Mouse (Mus musculus) spleen, adult 12 weeks (tissue): ENCODE results near the gene Ttyh3.
"Not testable (repeated sequence)": the region's sequence is repeated elsewhere in the genome, so short reads cannot be mapped to it uniquely, and the experiment has no call there.

Source experiments
- DNase-seq: peaks from one replicate; pipeline ENCODE4 v3.0.0; 2022; ENCODE audit warnings: low spot score

The Ttyh3 gene

DNA sequence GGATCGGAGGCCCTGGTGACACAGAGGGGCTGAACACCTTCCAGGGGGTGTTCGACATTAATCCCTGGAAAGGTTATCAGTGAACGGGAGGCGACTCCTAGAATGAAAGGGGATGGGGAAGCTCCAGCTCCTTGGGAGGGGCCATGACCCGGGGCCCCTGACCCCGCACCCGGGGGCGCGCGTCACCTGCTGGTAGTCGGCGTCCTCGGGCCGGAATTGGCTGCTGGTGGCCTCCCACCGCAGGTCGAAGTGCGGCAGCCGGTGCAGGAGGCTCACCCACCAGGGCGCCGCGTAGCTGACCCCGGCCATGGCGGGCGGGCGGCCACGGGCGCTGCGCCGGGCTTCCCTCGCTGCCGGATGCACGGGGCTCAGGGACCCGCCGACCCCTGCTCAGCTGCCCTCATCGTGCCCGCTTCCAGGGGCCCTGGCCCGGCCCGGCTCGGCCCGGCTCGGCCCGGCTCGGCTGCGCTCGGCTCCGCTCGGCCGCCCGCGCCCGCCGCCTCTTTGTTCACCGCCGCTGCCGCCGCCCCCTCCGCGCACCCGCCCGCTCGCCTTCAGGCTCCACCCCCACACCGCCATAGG lies at the start of gene Ttyh3:
Gene Ttyh3 (minus strand): TSS at position 513 of the 582 bp plus-strand sequence.
- no peak for DNase-seq

DNA sequence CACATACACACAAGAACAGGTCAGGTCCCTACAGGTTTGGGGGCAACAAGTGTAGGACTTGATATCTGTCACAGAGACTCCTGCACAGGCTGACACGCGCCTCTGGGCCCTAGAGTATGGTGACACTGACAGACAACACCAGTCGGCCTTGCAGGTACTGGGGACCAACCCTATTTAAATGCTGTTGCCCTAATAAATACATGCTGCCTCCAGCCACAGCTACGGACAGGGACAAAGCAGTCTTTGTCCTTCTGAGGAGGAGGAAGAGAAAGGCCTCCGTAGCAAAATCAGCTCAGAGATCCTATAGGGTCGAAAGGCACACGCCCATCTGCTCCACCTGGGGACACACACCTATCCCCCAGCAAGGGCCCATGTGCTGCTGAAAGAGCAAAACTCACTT lies 47.2 kb upstream of the Ttyh3 start:
- no peak for DNase-seq

DNA sequence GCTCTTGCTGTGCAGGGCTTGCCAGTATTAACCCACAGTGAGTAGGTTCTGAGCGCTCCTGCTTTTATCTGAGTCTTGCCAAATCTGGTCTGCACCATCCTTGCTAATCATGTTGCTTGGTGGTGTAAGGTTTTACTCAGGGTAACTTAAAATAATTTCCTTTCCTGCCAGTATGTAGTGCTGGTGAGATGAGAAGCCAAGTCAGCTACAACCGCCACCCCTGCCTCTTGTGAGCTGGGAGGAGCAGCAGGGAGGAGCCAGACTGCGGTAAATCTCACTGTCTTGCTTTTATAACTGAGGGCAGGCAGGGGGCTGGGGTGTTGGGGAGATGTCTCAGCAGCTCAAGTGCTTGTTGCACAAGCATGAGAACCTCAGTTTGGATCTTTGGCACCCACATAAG lies 39.6 kb upstream of the Ttyh3 start:
- DNase-seq = no peak

DNA sequence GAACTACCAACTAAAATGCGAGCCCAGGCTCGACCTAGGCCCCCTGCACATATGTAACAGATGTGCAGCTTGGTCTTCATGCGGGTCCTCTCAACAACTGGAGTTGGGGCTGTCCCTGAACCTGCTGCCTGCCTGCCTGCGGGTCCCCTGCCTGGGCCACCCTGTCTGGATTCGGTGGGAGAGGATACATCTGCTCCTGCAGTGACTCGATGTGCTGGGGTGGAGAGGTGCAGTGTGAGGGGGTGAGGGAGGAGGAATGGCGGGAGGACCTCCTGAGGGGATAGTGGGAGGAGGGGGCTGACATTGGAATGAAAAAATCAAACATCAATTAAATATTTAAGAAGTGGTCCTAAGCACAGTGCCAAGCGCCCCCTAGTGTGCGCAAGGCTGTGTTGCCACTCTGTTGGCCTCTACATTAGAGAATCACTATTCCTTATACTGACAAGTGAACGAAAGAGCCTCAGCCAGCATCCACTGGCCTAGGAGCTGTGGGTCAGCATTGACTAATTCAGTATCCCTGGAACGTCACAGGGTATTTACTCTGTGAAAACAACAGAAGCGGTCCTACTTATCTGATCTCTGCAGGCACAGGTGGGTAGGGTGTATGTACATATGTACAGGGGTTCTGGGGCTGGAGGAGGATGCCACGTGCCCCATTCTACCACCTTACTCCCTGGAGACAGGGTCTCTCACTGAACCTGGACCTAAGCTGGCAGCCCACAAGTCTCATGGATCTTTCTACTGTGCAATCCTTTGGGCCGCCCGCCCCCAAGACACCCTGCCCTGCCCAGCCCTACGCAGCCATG lies 35.7 kb upstream of the Ttyh3 start:
- no peak for DNase-seq

DNA sequence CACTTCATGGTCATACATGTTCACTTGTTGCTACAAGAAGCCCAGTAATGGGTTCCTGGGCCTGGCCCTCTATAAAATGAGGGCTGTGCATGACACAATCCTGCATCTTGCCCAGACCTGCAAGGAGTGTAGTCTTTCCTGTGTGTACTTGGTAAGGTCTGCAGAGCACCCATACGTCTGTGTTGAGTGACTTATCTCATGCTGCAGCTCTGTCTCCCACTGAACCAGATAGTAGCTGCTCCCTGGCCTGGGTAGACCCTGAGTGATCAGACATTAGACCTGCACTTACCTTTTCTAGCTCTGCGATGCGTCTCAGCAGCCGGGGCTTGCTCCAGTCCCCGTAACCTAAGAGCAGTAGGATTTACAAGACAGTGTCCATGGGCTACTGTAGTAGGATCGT lies 33.3 kb upstream of the Ttyh3 start:
- no peak for DNase-seq

DNA sequence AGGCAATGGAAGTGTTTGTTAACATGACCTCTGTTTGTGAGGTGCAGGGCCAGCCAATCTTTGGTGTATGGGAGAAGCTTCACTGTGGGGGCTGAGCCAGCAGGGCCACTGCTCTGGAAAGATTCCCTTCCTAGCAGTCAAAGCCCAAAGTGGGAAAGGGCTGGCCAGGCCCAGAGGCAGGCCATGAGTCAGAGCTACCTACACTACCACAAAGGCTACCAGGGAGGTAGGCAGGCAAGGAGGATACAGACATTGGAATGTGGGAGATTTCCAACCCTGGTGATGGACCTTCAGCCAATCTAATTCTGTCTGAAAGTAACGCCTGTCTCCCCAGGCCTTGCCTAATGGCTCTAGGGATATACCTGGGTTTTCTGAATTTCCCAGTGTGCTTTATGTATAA lies 32.1 kb upstream of the Ttyh3 start:
- DNase-seq = no peak

DNA sequence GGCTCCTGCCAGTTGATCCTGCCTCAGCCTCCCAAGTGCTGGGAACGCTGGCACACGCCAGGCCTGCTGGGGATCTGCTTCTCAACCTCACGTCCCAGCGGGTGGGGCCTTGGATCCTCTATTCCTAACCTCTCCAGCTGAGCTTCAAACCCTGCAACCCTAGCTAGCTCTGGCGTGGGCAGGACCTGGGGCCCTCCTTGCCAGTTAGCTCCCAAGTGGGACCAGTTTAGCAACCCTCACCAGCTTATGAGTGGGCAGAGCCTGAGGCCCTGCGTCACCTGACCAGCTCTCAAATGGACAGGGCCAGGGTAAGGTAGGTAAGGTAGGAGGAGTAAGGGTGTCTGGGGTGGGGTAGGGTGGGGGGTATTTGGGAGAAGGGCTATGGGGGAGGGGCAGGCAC lies 31.2 kb upstream of the Ttyh3 start:
- no peak for DNase-seq

DNA sequence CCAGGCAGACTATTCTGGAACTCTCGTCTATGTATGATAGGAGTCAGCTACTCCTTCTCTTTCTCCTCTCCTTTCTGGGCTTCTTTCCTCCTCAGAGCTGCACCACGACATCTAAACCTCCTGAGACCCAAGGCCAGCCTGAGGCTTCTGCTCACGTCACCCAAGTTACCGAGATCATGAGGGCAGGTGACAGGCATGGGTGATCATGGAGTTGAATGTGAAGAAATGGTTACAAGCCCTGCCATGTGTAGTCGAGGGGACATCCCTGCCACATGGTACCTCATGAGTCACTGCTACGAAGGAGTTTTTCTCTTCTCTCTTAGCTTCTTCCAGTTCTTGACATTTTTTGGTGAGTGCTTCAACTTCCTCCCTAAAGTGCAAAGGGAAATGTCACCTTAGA lies 28.3 kb upstream of the Ttyh3 start:
- no peak for DNase-seq

DNA sequence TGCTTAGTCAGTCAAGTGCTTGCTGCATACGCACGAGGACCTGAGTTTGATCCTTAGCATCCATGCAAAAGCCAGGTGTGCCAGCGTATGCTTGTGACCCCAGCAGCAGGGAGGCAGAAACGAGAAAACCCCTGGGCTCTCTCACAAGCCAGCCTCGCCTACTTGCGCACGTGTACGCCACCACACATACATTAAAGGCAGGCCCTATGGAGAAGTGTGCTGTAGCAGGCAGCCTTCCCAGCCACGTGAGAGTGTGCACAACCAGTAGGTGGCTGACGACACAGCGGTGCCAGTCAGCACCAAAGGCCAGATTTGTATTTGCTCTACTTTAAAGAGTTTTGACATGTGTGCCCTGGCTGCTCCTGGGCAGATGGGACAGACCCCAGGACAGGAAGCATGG lies 26.8 kb upstream of the Ttyh3 start:
- DNase-seq = no peak

DNA sequence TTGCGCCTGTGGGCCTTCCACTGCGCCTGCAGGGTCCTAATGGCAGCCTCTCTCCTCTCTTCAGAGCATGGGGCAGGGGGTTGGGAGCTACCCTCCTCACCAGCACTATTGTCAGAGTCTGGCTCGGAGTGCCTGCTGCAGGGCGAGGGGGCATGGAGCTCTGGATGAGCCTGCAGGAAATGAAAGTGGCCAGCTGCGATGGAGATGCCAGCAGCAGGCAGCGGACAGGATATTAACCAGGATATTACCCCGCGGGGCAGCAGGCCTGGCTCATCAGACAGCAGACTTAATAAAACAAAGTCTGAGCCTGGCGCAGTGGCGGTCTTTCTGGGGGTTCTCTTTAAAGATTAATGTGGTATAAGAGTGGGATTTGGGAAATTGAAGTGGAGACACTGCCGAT lies 26.2 kb upstream of the Ttyh3 start:
- DNase-seq = no peak

DNA sequence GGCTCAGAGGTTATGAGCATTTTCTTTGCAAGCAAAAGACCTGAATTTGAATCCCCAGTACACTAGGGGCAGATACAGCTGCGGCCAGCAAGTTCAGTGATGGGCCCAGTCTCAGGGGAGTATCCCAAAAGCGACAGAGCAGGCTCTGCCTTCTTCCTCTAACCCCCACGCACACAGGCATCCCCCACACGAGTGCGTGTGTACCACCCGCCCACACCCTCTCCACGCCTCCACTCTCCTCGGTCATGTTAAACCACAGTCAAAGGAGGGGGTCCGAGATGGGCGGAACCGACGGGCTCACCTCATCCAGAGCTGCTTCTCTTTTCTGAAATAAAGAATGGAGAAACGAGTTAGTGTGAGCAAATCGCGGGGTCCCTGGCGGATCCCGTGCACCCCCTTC lies 25.2 kb upstream of the Ttyh3 start:
- DNase-seq = no peak

DNA sequence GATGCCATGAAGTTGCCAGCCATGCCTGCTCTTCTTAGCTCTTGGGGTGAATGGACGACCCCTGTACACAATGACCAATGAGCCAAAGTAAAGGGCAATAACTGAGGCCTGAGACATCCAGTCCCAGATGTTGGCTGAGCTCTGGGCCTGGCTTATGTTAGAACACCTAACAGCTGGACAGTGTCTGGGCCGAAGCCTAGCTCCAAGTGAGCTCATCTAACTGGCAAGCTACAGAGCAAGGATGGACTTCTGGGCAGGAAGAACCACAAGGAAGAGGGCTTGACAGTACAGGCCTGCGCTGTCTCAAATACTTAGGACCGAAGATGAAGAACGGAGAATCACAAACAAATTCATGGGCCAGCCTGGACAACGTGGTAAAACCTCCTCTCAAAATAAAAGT lies 23.8 kb upstream of the Ttyh3 start:
- not testable (repeated sequence) for DNase-seq

DNA sequence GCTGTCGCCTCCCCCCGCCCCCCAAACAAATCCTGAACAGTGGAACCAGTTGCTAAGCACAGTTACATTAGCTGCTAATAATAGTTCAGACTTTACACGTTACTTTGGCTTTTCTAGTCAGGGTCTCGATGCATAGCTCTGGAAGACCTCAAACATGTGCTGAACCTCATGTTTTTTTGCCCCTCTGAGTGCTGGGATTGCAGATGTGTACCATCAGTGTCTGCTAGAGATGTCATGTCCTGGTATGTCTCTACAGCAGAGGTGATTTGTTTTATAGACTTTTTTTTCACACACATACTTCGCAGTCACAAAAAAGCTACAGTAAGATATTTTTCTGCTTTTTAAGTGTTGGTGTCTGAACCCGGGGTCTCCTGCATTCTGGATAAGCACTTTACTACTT lies 23.3 kb upstream of the Ttyh3 start:
- DNase-seq = no peak

DNA sequence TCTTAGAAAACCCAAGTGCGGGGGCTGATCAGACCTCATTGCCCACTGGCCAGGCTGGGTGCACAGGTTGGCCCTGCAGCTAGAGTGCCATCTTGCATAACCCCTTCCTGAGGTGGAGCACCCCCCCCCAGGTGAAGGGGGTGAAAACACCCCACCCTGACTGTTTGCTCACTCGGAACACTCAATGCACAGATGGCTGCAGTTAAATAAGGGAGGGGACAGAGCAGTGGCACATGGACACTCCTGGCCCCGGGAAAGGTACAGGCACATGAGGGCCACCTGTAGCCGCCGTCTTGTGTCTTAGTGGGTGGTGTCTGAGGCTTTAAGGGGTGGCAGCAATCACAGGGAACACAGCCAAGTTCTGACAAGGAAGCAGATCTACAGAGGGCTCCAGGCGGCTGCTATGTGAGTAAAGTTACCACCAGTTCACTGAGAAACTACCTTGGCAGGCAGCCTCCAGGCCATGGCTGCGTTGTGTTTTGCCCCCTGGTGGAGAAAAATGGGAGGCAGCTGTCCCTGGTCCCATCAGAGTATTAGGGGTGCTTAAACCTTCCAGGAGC lies 14.9 kb upstream of the Ttyh3 start:
- DNase-seq = peak; percentile 51

DNA sequence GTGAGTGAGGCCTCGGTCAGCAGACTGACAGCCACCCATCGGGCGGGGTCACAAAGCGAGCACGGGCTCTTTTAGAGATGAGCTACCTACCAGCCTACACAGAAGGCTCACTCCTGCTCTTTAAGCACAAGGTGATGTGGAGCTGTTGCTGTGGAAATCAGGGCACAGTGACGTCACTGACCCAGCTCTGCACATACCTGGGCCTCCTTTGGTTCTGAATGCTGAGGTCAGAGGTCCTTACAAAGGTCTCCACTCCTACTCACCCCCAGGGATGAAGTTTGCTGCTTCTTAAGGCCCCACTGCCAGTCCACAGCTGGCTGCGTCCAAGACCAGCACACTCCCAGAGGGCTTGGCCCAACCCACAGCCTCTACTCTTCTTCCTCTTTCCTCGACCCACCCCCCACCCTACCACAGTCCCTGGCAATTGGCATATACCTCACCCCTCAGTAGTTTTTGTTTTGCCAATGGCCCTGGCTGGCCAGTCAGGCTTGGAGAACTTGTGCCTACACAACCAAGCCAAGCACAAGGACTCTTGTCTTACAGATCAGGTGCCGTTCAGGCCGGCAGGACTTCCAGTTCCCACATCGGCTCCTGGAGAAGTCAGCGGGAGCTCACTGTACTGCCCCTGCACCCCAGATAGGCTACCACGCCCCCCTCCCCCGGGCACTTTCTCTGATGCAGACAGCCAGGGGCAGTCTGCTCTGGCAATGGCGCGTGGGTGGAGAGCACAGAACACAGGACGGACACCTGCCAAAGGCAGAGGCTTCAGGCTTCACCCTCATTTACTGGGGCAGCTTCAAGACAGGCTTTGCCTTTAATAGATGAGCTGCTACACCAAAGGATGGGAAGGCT lies 14.1 kb upstream of the Ttyh3 start:
- no peak for DNase-seq

DNA sequence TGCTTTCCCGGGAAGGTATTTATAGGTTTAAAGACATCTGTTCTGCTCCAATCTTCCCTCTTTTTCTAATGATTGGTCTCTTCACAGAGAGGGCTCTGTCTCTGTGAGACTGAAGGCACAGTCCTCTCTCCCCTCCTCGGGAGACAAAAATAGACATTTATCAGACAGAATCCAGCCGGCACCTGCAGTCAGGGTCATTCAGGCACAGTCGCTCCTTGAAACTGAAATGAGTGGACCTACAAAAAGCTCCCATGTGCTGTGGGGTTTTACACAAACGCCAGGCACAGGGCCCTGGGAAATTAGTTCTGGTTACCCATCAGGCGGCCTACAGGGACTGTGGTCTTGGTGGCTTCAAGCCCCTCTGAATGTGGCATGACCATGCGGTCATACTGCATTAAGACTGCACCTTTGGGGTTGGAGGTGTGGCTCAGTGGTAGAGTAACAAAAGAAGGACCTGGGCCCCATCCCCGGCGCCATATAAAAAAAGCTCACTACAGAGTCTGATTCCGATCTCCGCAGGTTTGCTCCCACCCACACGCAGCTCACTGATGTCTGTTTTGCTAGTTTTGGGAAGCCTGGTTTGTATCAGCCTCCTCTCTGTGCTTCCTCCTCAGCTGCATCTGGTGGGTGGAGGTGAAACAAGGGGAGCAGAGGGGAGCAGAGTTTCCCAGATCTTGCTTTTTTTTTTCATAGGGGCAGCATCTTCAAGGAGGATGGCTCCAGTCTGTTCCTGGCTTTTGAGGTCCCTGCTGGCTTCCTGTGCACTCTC lies 13.2 kb upstream of the Ttyh3 start:
- DNase-seq = no peak

DNA sequence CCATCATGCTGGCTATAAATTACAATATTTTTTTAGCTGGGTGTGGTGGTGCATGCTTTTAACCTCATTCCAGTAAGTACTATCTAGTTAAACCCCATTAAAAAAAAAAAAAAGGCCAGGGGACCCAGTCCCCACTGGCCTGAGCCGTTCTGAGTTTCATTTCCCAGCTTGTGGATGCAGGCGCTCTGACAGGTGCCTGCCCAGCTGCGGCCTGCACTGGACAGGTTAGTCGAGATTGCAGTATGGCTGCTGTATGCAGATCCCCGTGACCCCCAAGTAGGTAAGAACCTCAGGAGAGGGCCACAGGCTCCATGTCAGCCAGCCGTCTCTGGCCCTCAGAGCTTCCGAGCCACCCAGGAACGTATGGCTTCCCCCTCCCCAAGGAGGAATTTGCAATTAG lies 12.6 kb upstream of the Ttyh3 start:
- DNase-seq = no peak

DNA sequence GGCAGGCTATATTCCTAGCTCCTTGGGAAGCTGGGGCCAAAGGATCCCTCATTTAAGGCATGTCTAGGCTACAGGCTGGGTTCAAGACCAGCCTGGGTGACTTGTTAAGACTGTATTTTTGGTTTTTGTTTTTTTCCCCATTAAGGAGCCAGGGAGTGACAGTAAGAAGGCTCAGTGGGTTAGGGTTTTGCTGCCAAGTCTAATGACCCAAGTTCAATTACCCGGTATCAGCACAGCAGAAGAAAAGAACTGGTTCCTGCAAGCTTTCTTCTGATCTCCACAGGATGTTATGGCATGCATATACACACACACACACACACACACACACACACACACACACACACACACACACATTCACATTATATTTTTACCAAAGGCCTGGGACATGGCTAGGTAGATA lies 11.6 kb upstream of the Ttyh3 start:
- no peak for DNase-seq

DNA sequence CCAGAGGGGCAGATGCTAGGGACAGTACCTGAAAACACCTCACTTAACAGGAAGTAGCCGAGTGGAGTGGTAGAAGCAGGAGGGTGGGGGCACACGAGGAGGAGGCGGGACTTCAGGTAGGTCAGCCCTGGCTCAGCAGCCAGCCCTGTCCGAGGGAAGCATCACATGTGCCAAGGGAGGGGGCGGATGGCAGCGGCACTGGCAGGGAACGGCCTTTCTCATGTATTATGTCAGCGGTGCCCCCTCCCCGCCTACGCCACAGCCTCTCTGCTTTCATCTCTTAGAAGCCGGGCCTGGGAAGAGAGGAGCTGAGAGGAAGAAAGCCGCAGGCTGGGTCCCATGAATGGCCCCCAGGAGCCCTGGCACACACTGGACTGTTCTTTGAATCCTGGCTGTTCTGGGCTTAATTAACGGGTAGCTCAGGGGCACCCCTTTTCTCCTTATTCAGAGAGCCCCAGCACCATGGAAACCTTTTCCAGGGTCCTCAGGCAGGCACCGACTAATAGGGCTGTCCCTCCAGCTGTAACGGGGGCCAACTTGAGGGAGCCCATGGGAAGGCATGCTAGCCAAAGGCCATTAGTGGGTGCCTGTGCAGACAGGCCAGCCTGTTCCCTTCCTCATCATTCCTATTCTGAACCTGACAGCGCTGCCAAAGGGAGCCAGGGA lies 10.9 kb upstream of the Ttyh3 start:
- no peak for DNase-seq

DNA sequence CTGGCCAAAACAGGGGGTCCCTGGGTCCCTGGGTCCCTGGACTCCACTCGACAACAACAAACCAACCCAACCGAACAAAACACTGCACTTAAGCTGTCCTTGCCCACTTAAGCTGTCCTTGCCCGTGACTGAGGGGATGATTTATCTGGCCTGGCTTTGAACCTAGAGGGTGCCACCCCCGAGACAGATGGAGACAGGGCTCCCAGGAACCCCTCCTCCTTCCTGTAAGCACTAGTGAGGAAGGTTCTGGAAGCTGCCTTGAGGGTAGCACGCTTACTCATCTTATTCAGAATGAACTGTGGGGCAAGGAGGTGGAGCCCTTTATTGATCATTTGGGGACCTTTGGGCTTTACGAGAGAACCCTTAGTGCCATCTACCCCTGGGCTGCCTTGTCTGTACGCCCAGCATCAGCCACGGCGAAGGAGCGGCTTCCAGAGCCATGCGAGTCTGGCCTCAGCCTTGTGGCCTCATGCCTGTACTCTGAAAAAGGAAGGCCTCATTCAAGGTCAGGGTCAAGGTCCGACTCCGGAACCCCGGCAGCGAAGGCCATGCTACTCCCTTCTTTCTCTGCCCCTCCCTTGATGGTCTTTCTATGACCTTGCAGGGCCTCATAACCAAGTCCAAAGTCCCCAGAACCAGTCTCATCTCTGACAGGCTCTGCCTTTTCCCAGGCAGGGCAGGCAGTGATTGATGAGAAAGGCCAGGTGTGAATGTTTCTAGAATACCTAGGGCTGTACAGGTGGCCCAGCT lies 5.4 kb upstream of the Ttyh3 start:
- no peak for DNase-seq

DNA sequence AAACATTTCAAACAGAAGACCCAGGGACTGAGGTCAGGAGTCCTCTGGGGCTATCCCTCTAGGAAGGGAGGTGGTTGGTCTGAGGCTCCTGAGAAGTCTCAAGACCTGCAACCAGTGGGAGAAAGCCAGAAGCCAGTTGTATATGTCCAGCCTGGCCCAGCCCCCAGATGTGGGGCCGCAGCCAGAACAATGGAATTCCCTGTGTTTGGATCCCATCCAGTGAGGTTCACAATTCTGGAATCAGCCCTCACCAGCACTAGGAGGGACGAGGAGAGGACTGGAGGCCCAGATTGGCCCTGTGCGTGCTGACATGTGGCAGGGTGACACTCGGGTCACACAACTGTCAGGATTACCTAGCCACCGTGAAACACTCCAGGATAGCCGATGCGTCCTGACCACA lies 3.8 kb upstream of the Ttyh3 start:
- DNase-seq = no peak
